Mouse (Mus musculus): ENCODE measurements around the gene Itpr3.

DNA sequence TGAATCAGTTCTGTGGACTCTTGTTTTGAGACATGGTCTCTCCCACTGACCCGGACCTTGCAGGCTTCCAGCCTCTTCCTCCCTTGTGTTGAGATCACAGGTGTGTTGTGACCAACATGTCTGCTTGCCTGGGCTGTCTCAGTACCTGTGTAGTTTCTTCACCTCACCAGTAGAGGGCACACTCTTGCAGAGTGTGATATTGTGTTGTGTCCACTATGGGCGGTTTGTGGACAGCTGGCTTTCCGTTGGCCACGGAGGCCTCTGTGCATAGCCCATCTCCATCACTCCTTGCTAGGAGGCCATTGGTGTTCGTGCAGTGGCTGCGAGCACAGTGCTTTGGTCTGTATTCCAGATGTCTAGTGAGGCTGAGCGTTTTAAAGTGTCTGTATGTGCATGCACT lies 20.0 kb downstream of the Itpr3 start:
- TF ChIP-seq HCFC1 (IDR thresholded peaks at IDR 0.05; ENCODE audit: borderline replicate concordance, insufficient read depth, low read length): no peak
- no peak for TF ChIP-seq CHD2 (IDR thresholded peaks at IDR 0.05; ENCODE audit: low read depth, low read length)
- TF ChIP-seq ZNF384 (IDR thresholded peaks at IDR 0.05; ENCODE audit: low read depth, low read length): no peak

Data from ES-E14 (cell line).